Mouse (Mus musculus): Measurements from ENCODE around the gene Gm10118. TPM values are rescaled to one million over a fixed set of nuclear protein-coding genes. Genes with fewer than 3 reads are reported as not detected.
A peak's percentile ranks its signal among the peaks of the same experiment; 100 is the strongest.

Gene Gm10118
- polyA plus RNA-seq (2014; fragmentation: Nextera tagmentation; extraction: Ambion mirVana) = 0.09 TPM in 1 of 2 replicates, not detected in the other

GRCm38 (mm10) chr10:63927334-63927733, at the start of gene Gm10118:
TSS of gene Gm10118 (minus strand) at chr10:63927434.
- no peaks in the 10 kb centered on the region for H3K27me3 ChIP-seq (ENCODE audit: control insufficient read depth, insufficient read depth, low read length)
- H3K4me3 ChIP-seq (ENCODE audit: low read depth, low read length) = no peak within 1 kb of the TSS
- no peak within 1 kb of the TSS for H3K4me2 ChIP-seq (replicated peaks; ENCODE audit: low read depth, low read length)
- no peaks in the 10 kb centered on the region for H3K36me3 ChIP-seq (ENCODE audit: control insufficient read depth, insufficient read depth, low read length)
- no peaks in the 10 kb centered on the region for H3K9me3 ChIP-seq (ENCODE audit: control insufficient read depth, low read depth, low read length)
- no peak within 1 kb of the TSS for H3K27ac ChIP-seq (ENCODE audit: low read length)
- H3K4me1 ChIP-seq (ENCODE audit: control insufficient read depth, insufficient read depth, low read length) = no peaks in the 10 kb centered on the region
- no peak for ATAC-seq (ENCODE audit: insufficient number of reproducible peaks, insufficient read depth, low FRiP score, low read depth)
- no peak within 1 kb of the TSS for H3K9ac ChIP-seq (replicated peaks; ENCODE audit: low read depth, low read length)

GRCm38 (mm10) chr10:63972300-63972699, 45.1 kb upstream of the Gm10118 start:
- H3K4me2 ChIP-seq (replicated peaks; ENCODE audit: low read depth, low read length) = no peak overlapping the region
- H3K4me3 ChIP-seq (ENCODE audit: low read depth, low read length) = no peak overlapping the region
- H3K9me3 ChIP-seq (ENCODE audit: control insufficient read depth, low read depth, low read length) = no peaks in the 10 kb centered on the region
- H3K27ac ChIP-seq (ENCODE audit: low read length) = no peak overlapping the region
- H3K36me3 ChIP-seq (ENCODE audit: control insufficient read depth, insufficient read depth, low read length) = no peaks in the 10 kb centered on the region
- H3K9ac ChIP-seq (replicated peaks; ENCODE audit: low read depth, low read length) = no peak overlapping the region
- H3K4me1 ChIP-seq (ENCODE audit: control insufficient read depth, insufficient read depth, low read length) = no peaks in the 10 kb centered on the region
- no peak for ATAC-seq (ENCODE audit: insufficient number of reproducible peaks, insufficient read depth, low FRiP score, low read depth)
- no peaks in the 10 kb centered on the region for H3K27me3 ChIP-seq (ENCODE audit: control insufficient read depth, insufficient read depth, low read length)
- WGBS = 85% methylated on average over 2 of the region's 2 CpGs

DNA sequence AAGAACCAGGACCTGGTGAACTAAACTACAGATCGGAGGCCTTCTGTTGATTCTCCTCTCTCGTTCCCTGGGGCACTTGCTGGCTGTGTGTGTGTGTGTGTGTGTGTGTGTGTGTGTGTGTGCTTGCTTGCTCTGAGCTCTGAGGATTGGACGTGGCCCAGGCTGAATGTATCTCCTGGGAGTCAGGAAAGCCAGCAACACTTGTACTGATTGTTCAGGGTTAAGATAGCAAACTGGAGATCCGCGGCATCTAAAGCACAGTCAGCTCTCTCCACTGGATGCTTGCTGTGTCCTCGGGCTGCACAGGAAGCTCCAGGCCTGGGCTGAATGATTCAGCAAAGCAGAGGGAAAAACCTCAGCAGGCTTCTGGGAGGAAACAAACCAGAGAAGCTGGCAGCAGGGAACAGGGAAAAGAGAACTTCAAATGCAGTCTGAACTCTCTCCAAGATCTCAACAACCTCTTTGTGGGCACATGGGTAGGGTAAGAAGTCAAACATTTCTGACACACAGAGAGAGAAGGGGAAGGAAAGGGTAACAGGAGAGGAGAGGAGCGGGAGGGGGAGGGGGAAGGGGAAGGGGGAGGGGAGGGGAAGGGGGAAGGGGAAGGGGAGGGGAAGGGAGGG, 27.2 kb upstream of the Gm10118 start:
- 23% methylated on average over 6 of the region's 7 CpGs for WGBS

GRCm38 (mm10) chr10:63951481-63951880, 24.2 kb upstream of the Gm10118 start:
- H3K27me3 ChIP-seq (ENCODE audit: control insufficient read depth, insufficient read depth, low read length) = no peaks in the 10 kb centered on the region
- H3K9ac ChIP-seq (replicated peaks; ENCODE audit: low read depth, low read length) = no peak overlapping the region
- ATAC-seq (ENCODE audit: insufficient number of reproducible peaks, insufficient read depth, low FRiP score, low read depth) = no peak
- H3K9me3 ChIP-seq (ENCODE audit: control insufficient read depth, low read depth, low read length) = no peaks in the 10 kb centered on the region
- H3K4me1 ChIP-seq (ENCODE audit: control insufficient read depth, insufficient read depth, low read length) = no peaks in the 10 kb centered on the region
- H3K4me2 ChIP-seq (replicated peaks; ENCODE audit: low read depth, low read length) = no peak overlapping the region
- no peaks in the 10 kb centered on the region for H3K36me3 ChIP-seq (ENCODE audit: control insufficient read depth, insufficient read depth, low read length)
- no peak overlapping the region for H3K27ac ChIP-seq (ENCODE audit: low read length)
- no peak overlapping the region for H3K4me3 ChIP-seq (ENCODE audit: low read depth, low read length)
- 77% methylated on average over 1 of the region's 1 CpGs for WGBS

More for the DNA sequence above, 27.2 kb upstream of the Gm10118 start:
- Histone ChIP-seq H3K9me3 (ENCODE audit: control insufficient read depth, low read depth, low read length) (no peaks in the 10 kb centered on the region), H3K9ac (replicated peaks; ENCODE audit: low read depth, low read length) (no peak overlapping the region), H3K27ac (ENCODE audit: low read length) (no peak overlapping the region), H3K4me1 (ENCODE audit: control insufficient read depth, insufficient read depth, low read length) (no peaks in the 10 kb centered on the region), H3K27me3 (ENCODE audit: control insufficient read depth, insufficient read depth, low read length) (no peaks in the 10 kb centered on the region), H3K4me2 (replicated peaks; ENCODE audit: low read depth, low read length) (no peak overlapping the region), H3K4me3 (ENCODE audit: low read depth, low read length) (no peak overlapping the region), H3K36me3 (ENCODE audit: control insufficient read depth, insufficient read depth, low read length) (no peaks in the 10 kb centered on the region)
- ATAC-seq (ENCODE audit: insufficient number of reproducible peaks, insufficient read depth, low FRiP score, low read depth) = 0 out of 2 replicates have a peak, but pooled peaks have one; percentile 23

GRCm38 (mm10) chr10:63950867-63951266, 23.6 kb upstream of the Gm10118 start:
- Histone ChIP-seq H3K36me3 (ENCODE audit: control insufficient read depth, insufficient read depth, low read length) (no peaks in the 10 kb centered on the region), H3K4me3 (ENCODE audit: low read depth, low read length) (no peak overlapping the region), H3K9ac (replicated peaks; ENCODE audit: low read depth, low read length) (no peak overlapping the region), H3K9me3 (ENCODE audit: control insufficient read depth, low read depth, low read length) (no peaks in the 10 kb centered on the region), H3K27me3 (ENCODE audit: control insufficient read depth, insufficient read depth, low read length) (no peaks in the 10 kb centered on the region), H3K27ac (ENCODE audit: low read length) (no peak overlapping the region), H3K4me2 (replicated peaks; ENCODE audit: low read depth, low read length) (no peak overlapping the region), H3K4me1 (ENCODE audit: control insufficient read depth, insufficient read depth, low read length) (no peaks in the 10 kb centered on the region)
- 34% methylated on average over 8 of the region's 8 CpGs for WGBS
- ATAC-seq (ENCODE audit: insufficient number of reproducible peaks, insufficient read depth, low FRiP score, low read depth) = no peak; the same call in 1 of the 2 replicates

DNA sequence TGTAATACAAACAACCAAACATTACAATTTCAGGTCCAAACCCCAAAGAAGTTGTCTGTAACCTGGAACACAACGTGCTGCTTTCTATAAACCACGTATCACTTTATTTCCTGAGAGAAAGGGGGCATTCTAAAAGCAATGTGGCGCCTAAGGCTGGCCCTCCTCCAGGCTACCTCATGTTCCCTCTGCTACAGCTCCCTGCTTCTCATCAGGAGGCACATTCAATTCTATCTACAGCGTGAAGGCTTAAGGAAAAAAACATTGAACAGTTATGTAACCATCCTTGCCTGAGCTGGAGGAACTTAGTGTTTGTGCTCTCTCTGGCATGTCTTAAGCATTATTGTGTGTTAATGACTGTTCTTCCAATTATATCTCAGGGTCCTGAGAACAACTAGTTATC, 20.0 kb upstream of the Gm10118 start:
- no peaks in the 10 kb centered on the region for H3K36me3 ChIP-seq (ENCODE audit: control insufficient read depth, insufficient read depth, low read length)
- no peak overlapping the region for H3K27ac ChIP-seq (ENCODE audit: low read length)
- no peak for ATAC-seq (ENCODE audit: insufficient number of reproducible peaks, insufficient read depth, low FRiP score, low read depth)
- H3K9ac ChIP-seq (replicated peaks; ENCODE audit: low read depth, low read length) = no peak overlapping the region
- no peaks in the 10 kb centered on the region for H3K27me3 ChIP-seq (ENCODE audit: control insufficient read depth, insufficient read depth, low read length)
- H3K4me3 ChIP-seq (ENCODE audit: low read depth, low read length) = no peak overlapping the region
- H3K9me3 ChIP-seq (ENCODE audit: control insufficient read depth, low read depth, low read length) = no peaks in the 10 kb centered on the region
- no peaks in the 10 kb centered on the region for H3K4me1 ChIP-seq (ENCODE audit: control insufficient read depth, insufficient read depth, low read length)
- H3K4me2 ChIP-seq (replicated peaks; ENCODE audit: low read depth, low read length) = no peak overlapping the region
- WGBS = 81% methylated on average over 4 of the region's 4 CpGs

DNA sequence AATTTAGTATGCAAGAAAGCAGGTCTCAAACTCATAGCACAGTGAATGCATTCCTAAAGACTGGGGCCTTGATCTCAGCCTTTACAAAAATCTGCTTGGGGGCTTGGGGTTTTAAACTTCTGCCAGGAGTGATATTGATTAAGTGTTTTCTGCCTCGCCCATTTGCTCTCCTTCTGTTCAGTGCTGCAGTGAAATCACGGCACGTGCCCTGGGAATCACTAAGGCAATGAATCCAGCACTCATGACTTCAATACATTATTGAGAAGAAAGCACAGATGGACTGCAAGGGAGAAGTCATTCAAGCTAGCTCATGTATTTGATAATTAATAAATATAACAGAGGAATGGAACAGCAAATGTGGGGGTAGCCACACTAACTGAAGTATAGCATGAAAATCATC, 18.3 kb upstream of the Gm10118 start:
- Histone ChIP-seq H3K9ac (replicated peaks; ENCODE audit: low read depth, low read length) (no peak overlapping the region), H3K9me3 (ENCODE audit: control insufficient read depth, low read depth, low read length) (no peaks in the 10 kb centered on the region), H3K27me3 (ENCODE audit: control insufficient read depth, insufficient read depth, low read length) (no peaks in the 10 kb centered on the region), H3K4me2 (replicated peaks; ENCODE audit: low read depth, low read length) (no peak overlapping the region), H3K4me1 (ENCODE audit: control insufficient read depth, insufficient read depth, low read length) (no peaks in the 10 kb centered on the region), H3K36me3 (ENCODE audit: control insufficient read depth, insufficient read depth, low read length) (no peaks in the 10 kb centered on the region), H3K27ac (ENCODE audit: low read length) (no peak overlapping the region), H3K4me3 (ENCODE audit: low read depth, low read length) (no peak overlapping the region)
- 40% methylated on average over 3 of the region's 3 CpGs for whole genome bisulfite sequencing
- ATAC-seq (ENCODE audit: insufficient number of reproducible peaks, insufficient read depth, low FRiP score, low read depth) = no peak

DNA sequence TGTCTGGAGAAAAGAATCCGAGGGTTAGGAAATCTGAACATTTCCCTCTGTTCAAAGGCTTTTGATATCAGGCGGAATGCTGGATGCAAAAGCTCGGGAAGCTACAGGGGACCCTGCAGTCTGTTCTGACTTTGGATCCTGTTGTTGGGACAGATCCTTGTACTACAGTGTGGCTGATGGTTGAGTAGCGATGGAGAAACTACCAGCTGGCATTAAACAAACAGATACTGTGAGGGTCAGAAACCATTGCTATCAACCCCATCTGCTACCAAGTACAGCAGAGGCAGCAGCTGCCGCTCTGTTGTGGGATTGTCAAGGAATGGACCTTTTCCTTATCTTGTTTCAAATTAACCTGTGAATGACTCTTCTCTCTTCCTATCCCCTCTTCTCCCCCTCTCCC, 6.7 kb upstream of the Gm10118 start:
- H3K27ac ChIP-seq (ENCODE audit: low read length) = no peak overlapping the region
- no peak overlapping the region for H3K4me2 ChIP-seq (replicated peaks; ENCODE audit: low read depth, low read length)
- H3K9me3 ChIP-seq (ENCODE audit: control insufficient read depth, low read depth, low read length) = no peaks in the 10 kb centered on the region
- no peak overlapping the region for H3K9ac ChIP-seq (replicated peaks; ENCODE audit: low read depth, low read length)
- H3K27me3 ChIP-seq (ENCODE audit: control insufficient read depth, insufficient read depth, low read length) = no peaks in the 10 kb centered on the region
- no peak overlapping the region for H3K4me3 ChIP-seq (ENCODE audit: low read depth, low read length)
- ATAC-seq (ENCODE audit: insufficient number of reproducible peaks, insufficient read depth, low FRiP score, low read depth) = no peak
- no peaks in the 10 kb centered on the region for H3K4me1 ChIP-seq (ENCODE audit: control insufficient read depth, insufficient read depth, low read length)
- 55% methylated on average over 5 of the region's 5 CpGs for WGBS
- no peaks in the 10 kb centered on the region for H3K36me3 ChIP-seq (ENCODE audit: control insufficient read depth, insufficient read depth, low read length)

GRCm38 (mm10) chr10:63908878-63909277, 18.4 kb downstream of the Gm10118 start:
- no peaks in the 10 kb centered on the region for H3K36me3 ChIP-seq (ENCODE audit: control insufficient read depth, insufficient read depth, low read length)
- no peak overlapping the region for H3K9ac ChIP-seq (replicated peaks; ENCODE audit: low read depth, low read length)
- no peak overlapping the region for H3K4me3 ChIP-seq (ENCODE audit: low read depth, low read length)
- H3K4me1 ChIP-seq (ENCODE audit: control insufficient read depth, insufficient read depth, low read length) = no peaks in the 10 kb centered on the region
- H3K9me3 ChIP-seq (ENCODE audit: control insufficient read depth, low read depth, low read length) = no peaks in the 10 kb centered on the region
- ATAC-seq (ENCODE audit: insufficient number of reproducible peaks, insufficient read depth, low FRiP score, low read depth) = no peak
- no peak overlapping the region for H3K27ac ChIP-seq (ENCODE audit: low read length)
- no peaks in the 10 kb centered on the region for H3K27me3 ChIP-seq (ENCODE audit: control insufficient read depth, insufficient read depth, low read length)
- no peak overlapping the region for H3K4me2 ChIP-seq (replicated peaks; ENCODE audit: low read depth, low read length)

All from stomach, embryonic 14.5 days (tissue).